Mouse (Mus musculus): ENCODE measurements around the gene Tgfb1i1. TPM values are rescaled to one million over a fixed set of nuclear protein-coding genes. Genes with fewer than 3 reads are reported as not detected.

The Tgfb1i1 gene
- polyA plus RNA-seq, 1 experiment = 0.27 TPM

- H3K4me3 ChIP-seq (replicated peaks) = no peak overlapping the region
- no peaks in the 10 kb centered on the region for H3K27me3 ChIP-seq (ENCODE audit: control insufficient read depth)
- no peaks in the 10 kb centered on the region for H3K36me3 ChIP-seq (ENCODE audit: control insufficient read depth)
- no peaks in the 10 kb centered on the region for H3K4me1 ChIP-seq (ENCODE audit: control insufficient read depth)
- TF ChIP-seq TAL1 (IDR thresholded peaks at IDR 0.05; ENCODE audit: low read length) (no peak), GATA1 (IDR thresholded peaks at IDR 0.05; ENCODE audit: low read length) (no peak)
- no peaks in the 10 kb centered on the region for H3K9me3 ChIP-seq (ENCODE audit: control insufficient read depth, low read length)
Observed at GRCm38 (mm10) chr7:128220936-128221335, 25.7 kb upstream of the Tgfb1i1 start.

- Histone ChIP-seq H3K9me3 (ENCODE audit: control insufficient read depth, low read length) (no peaks in the 10 kb centered on the region), H3K4me3 (replicated peaks) (no peak overlapping the region), H3K36me3 (ENCODE audit: control insufficient read depth) (peaks cover 9% of the 10 kb centered on the region), H3K4me1 (ENCODE audit: control insufficient read depth) (peaks cover 5% of the 10 kb centered on the region), H3K27me3 (ENCODE audit: control insufficient read depth) (peaks cover 9% of the 10 kb centered on the region)
- no peak for TF ChIP-seq GATA1 (IDR thresholded peaks at IDR 0.05; ENCODE audit: low read length)
- no peak for TF ChIP-seq TAL1 (IDR thresholded peaks at IDR 0.05; ENCODE audit: low read length)
Observed at GRCm38 (mm10) chr7:128231741-128232140, 14.9 kb upstream of the Tgfb1i1 start.

- Histone ChIP-seq H3K9me3 (ENCODE audit: control insufficient read depth, low read length) (no peaks in the 10 kb centered on the region), H3K4me3 (replicated peaks) (no peak overlapping the region), H3K27me3 (ENCODE audit: control insufficient read depth) (peaks cover 8% of the 10 kb centered on the region), H3K36me3 (ENCODE audit: control insufficient read depth) (peaks cover 13% of the 10 kb centered on the region), H3K4me1 (ENCODE audit: control insufficient read depth) (peaks cover 23% of the 10 kb centered on the region)
- TF ChIP-seq GATA1 (IDR thresholded peaks at IDR 0.05; ENCODE audit: low read length) (no peak), TAL1 (IDR thresholded peaks at IDR 0.05; ENCODE audit: low read length) (no peak)
Observed at GRCm38 (mm10) chr7:128234796-128235195, 11.8 kb upstream of the Tgfb1i1 start.

- Histone ChIP-seq H3K27me3 (ENCODE audit: control insufficient read depth) (peaks cover 5% of the 10 kb centered on the region), H3K9me3 (ENCODE audit: control insufficient read depth, low read length) (no peaks in the 10 kb centered on the region), H3K4me3 (replicated peaks) (no peak overlapping the region), H3K36me3 (ENCODE audit: control insufficient read depth) (peaks cover 20% of the 10 kb centered on the region), H3K4me1 (ENCODE audit: control insufficient read depth) (peaks cover 30% of the 10 kb centered on the region)
- TF ChIP-seq GATA1 (IDR thresholded peaks at IDR 0.05; ENCODE audit: low read length) (no peak), TAL1 (IDR thresholded peaks at IDR 0.05; ENCODE audit: low read length) (no peak)
Observed at GRCm38 (mm10) chr7:128235481-128235880, 11.1 kb upstream of the Tgfb1i1 start.

GRCm38 (mm10) chr7:128236426-128236825 is 10.2 kb upstream of the Tgfb1i1 start:
- no peaks in the 10 kb centered on the region for H3K9me3 ChIP-seq (ENCODE audit: control insufficient read depth, low read length)
- H3K36me3 ChIP-seq (ENCODE audit: control insufficient read depth) = peaks cover 29% of the 10 kb centered on the region
- peaks cover 3% of the 10 kb centered on the region for H3K27me3 ChIP-seq (ENCODE audit: control insufficient read depth)
- H3K4me1 ChIP-seq (ENCODE audit: control insufficient read depth) = peaks cover 39% of the 10 kb centered on the region
- H3K4me3 ChIP-seq (replicated peaks) = peak overlapping the region; percentile 81
- TF ChIP-seq GATA1 (IDR thresholded peaks at IDR 0.05; ENCODE audit: low read length) (no peak), TAL1 (IDR thresholded peaks at IDR 0.05; ENCODE audit: low read length) (no peak)

GRCm38 (mm10) chr7:128236856-128237592 is 9.6 kb upstream of the Tgfb1i1 start, which contains the start of gene Armc5:
Gene Armc5, plus strand, starts transcription at chr7:128237342.
- H3K36me3 ChIP-seq (ENCODE audit: control insufficient read depth) = peaks cover 35% of the 10 kb centered on the region
- no peak for TF ChIP-seq TAL1 (IDR thresholded peaks at IDR 0.05; ENCODE audit: low read length)
- no peak for TF ChIP-seq GATA1 (IDR thresholded peaks at IDR 0.05; ENCODE audit: low read length)
- peak within 1 kb of the TSS; percentile 81 for H3K4me3 ChIP-seq (replicated peaks)
- peaks cover 41% of the 10 kb centered on the region for H3K4me1 ChIP-seq (ENCODE audit: control insufficient read depth)
- H3K27me3 ChIP-seq (ENCODE audit: control insufficient read depth) = no peaks in the 10 kb centered on the region
- no peaks in the 10 kb centered on the region for H3K9me3 ChIP-seq (ENCODE audit: control insufficient read depth, low read length)

- Histone ChIP-seq H3K27me3 (ENCODE audit: control insufficient read depth) (no peaks in the 10 kb centered on the region), H3K36me3 (ENCODE audit: control insufficient read depth) (peaks cover 41% of the 10 kb centered on the region), H3K4me1 (ENCODE audit: control insufficient read depth) (peaks cover 45% of the 10 kb centered on the region), H3K9me3 (ENCODE audit: control insufficient read depth, low read length) (no peaks in the 10 kb centered on the region), H3K4me3 (replicated peaks) (peak overlapping the region; percentile 81)
- no peak for TF ChIP-seq TAL1 (IDR thresholded peaks at IDR 0.05; ENCODE audit: low read length)
- TF ChIP-seq GATA1 (IDR thresholded peaks at IDR 0.05; ENCODE audit: low read length) = no peak
Observed at GRCm38 (mm10) chr7:128237593-128237926, 9.1 kb upstream of the Tgfb1i1 start.

GRCm38 (mm10) chr7:128237927-128238778 is 8.5 kb upstream of the Tgfb1i1 start, which contains the start of gene 9130023H24Rik:
Gene 9130023H24Rik, minus strand, starts transcription at chr7:128238031.
- peak within 1 kb of the TSS; percentile 81 for H3K4me3 ChIP-seq (replicated peaks)
- H3K4me1 ChIP-seq (ENCODE audit: control insufficient read depth) = peaks cover 45% of the 10 kb centered on the region
- TF ChIP-seq GATA1 (IDR thresholded peaks at IDR 0.05; ENCODE audit: low read length) (no peak), TAL1 (IDR thresholded peaks at IDR 0.05; ENCODE audit: low read length) (no peak)
- peaks cover 47% of the 10 kb centered on the region for H3K36me3 ChIP-seq (ENCODE audit: control insufficient read depth)
- H3K9me3 ChIP-seq (ENCODE audit: control insufficient read depth, low read length) = no peaks in the 10 kb centered on the region
- no peaks in the 10 kb centered on the region for H3K27me3 ChIP-seq (ENCODE audit: control insufficient read depth)

GRCm38 (mm10) chr7:128238991-128239390 is 7.6 kb upstream of the Tgfb1i1 start:
- peaks cover 52% of the 10 kb centered on the region for H3K36me3 ChIP-seq (ENCODE audit: control insufficient read depth)
- H3K4me1 ChIP-seq (ENCODE audit: control insufficient read depth) = peaks cover 45% of the 10 kb centered on the region
- peak overlapping the region; percentile 81 for H3K4me3 ChIP-seq (replicated peaks)

More at GRCm38 (mm10) chr7:128238991-128239390, 7.6 kb upstream of the Tgfb1i1 start:
- no peaks in the 10 kb centered on the region for H3K27me3 ChIP-seq (ENCODE audit: control insufficient read depth)
- TF ChIP-seq GATA1 (IDR thresholded peaks at IDR 0.05; ENCODE audit: low read length) (no peak), TAL1 (IDR thresholded peaks at IDR 0.05; ENCODE audit: low read length) (no peak)
- H3K9me3 ChIP-seq (ENCODE audit: control insufficient read depth, low read length) = no peaks in the 10 kb centered on the region

All from erythroblast, embryonic 14.5 days (primary cell).